8 mouse cellular contexts compared by ENCODE assay signal in the genomic region with DNA sequence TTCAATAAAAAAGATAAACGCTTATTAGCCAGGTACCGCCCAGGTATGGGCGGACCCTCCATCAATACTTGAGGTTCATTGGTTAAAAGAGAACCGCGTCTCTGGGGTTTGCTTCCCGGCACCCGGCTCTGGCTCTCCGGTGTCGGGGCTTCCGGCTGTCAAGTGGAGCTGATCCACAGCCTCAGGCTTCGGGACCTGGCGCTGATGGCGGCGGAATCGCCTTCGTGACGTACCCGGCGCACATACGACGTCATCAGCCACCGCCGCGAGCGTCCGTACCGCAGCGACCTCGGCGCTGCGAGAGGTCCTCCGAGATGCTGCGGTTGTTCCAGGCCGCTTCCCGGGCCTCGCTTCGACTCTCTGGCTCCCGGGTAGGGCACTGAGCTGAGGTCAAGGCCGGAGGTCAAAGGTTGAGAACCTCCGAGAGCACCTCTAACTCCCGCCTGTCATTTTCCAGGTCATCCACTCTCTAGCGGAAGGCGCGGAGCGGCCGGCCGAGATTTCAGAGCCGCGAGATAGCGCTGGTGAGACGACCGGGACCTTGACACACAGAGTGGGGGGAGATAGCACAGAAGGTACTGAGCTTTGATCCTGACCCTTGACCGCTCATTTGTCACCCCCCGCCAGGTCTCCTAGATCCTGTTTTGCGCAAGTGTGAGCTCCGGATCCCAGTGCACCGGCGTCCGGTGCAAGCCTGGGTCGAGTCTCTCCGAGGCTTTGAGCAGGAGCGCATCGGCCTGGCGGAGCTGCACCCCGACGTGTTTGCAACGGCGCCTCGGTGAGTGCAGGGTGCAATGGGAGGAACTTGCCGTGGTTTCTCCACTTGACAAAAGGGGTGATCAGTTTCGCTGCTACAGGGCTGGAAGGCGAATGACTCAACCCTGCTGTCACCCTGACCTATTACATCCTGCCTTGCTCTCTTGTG. TPM values are rescaled to one million over a fixed set of nuclear protein-coding genes. Genes with fewer than 3 reads are reported as not detected.
DNase-seq lines count a peak whose midpoint lies in the region; ATAC-seq and TF ChIP-seq lines count a peak whose summit lies in the region.

Mrpl4 (plus strand) TSS at position 112 of the 925 bp plus-strand sequence.

- H3K4me3 ChIP-seq in gastrocnemius, adult 2 months: peak within 1 kb of the TSS; percentile 91
- peak within 1 kb of the TSS; percentile 87 for H3K4me3 ChIP-seq in hindbrain, postnatal 0 days (ENCODE audit: low read length)
- H3K4me3 ChIP-seq in left cerebral cortex, adult 2 months: peak within 1 kb of the TSS; percentile 98

- H3K4me1 ChIP-seq in hindbrain, postnatal 0 days (ENCODE audit: insufficient read depth, low read length): no peaks in the 10 kb centered on the region

- peak within 1 kb of the TSS; percentile 86 for H3K9ac ChIP-seq in hindbrain, postnatal 0 days (replicated peaks; ENCODE audit: low read length)

- under 1% methylated on average over 72 of the region's 72 CpGs for WGBS in hindbrain, postnatal 0 days

- no peaks in the 10 kb centered on the region for H3K27me3 ChIP-seq in hindbrain, postnatal 0 days (ENCODE audit: insufficient read depth, low read length)

- H3K27ac ChIP-seq in gastrocnemius, adult 2 months: peak within 1 kb of the TSS; percentile 95
- peak within 1 kb of the TSS; percentile 77 for H3K27ac ChIP-seq in hindbrain, postnatal 0 days
- peak within 1 kb of the TSS; percentile 69 for H3K27ac ChIP-seq in left cerebral cortex, adult 2 months

- H3K4me2 ChIP-seq in hindbrain, postnatal 0 days (ENCODE audit: low read depth, low read length): peak within 1 kb of the TSS; percentile 86

- ATAC-seq in hindbrain, postnatal 0 days: peak; percentile 92
- ATAC-seq in megakaryocyte, adult 5-6 weeks (ENCODE audit: poor library complexity, severe bottlenecking): peak; percentile 97

- intact Hi-C loops in gastrocnemius, adult 2 months (cut with DNase I): loop anchor here (2.0 to 5.0 kb wide), 2 partner anchors 26 to 116 kb away; partner anchors contain the start of genes Icam4 and Ppan
- intact Hi-C loops in left cerebral cortex, adult 2 months (cut with DNase I): loop anchor here (1.0 to 2.0 kb wide), 3 partner anchors 26 to 102 kb away; partner anchors contain the start of gene Icam4

- no peaks in the 10 kb centered on the region for H3K9me3 ChIP-seq in hindbrain, postnatal 0 days (ENCODE audit: low read length)

- H3K36me3 ChIP-seq in hindbrain, postnatal 0 days (ENCODE audit: insufficient read depth, low read length): peaks cover 20% of the 10 kb centered on the region

- no peak for TF ChIP-seq CTCF in gastrocnemius, adult 2 months (IDR thresholded peaks at IDR 0.05)
- TF ChIP-seq CTCF in hindbrain, postnatal 0 days (IDR thresholded peaks at IDR 0.05; ENCODE audit: low read depth): no peak
- no peak for TF ChIP-seq CTCF in left cerebral cortex, adult 2 months (IDR thresholded peaks at IDR 0.05)

- peak; percentile 84 for DNase-seq in WW6 (ENCODE audit: low read depth, low spot score)
- DNase-seq in cerebellum, postnatal 4 days (ENCODE audit: low spot score in 2 of 2): peak; percentile 83 to 91
- DNase-seq in gastrocnemius, adult 2 months: peak; percentile 91
- DNase-seq in hindbrain, postnatal 0 days (ENCODE audit: low spot score): peak; percentile 95
- peak; percentile 92 to 95 for DNase-seq in left cerebral cortex, adult 2 months (ENCODE audit: extremely low spot score in 1 of 2, low spot score in 2 of 2)
- peak; percentile 92 to 93 for DNase-seq in right cerebral cortex, adult 2 months (ENCODE audit: low spot score in 2 of 2)
- DNase-seq in urinary bladder, postnatal 14 days (ENCODE audit: low spot score): peak; percentile 87

RNA-seq across cellular contexts. Expression of gene Mrpl4, which starts in this region (rescaled TPM):
- total RNA-seq in gastrocnemius, adult 2 months (2021): 10 to 100 TPM; 51.8 to 70.0 TPM
- 104 and 107 TPM in 2 replicates for total RNA-seq in hindbrain, postnatal 0 days (2014; rRNA removed)
- 117 and 124 TPM in 2 replicates for polyA plus RNA-seq in hindbrain, postnatal 0 days (2015; fragmentation: Nextera tagmentation; extraction: Ambion mirVana)
- total RNA-seq in left cerebral cortex, adult 2 months (2021): 10 to 100 TPM; 59.2 to 64.2 TPM
- total RNA-seq in megakaryocyte, adult 5-6 weeks (2015): 47.3 and 63.6 TPM in 2 replicates
- total RNA-seq in megakaryocyte, adult 5-6 weeks (2017): 44.5 and 50.3 TPM in 2 replicates

Comparison
In these comparisons a context has a peak if more than half of its experiments do, and no peak if none do; other contexts are left out.
1. Peak in every context shown above with its lines: DNase-seq, ATAC-seq, H3K4me3 ChIP-seq and H3K27ac ChIP-seq.